Mouse (Mus musculus) urinary bladder, postnatal 25 days (tissue): ENCODE data around the gene Adam10.

Source experiments
- DNase-seq: peaks from one replicate; pipeline ENCODE4 v3.0.0; 2022; ENCODE audit warnings: low spot score

The Adam10 gene

GRCm38 (mm10) chr9:70788705-70789104 lies 109.9 kb downstream of the Adam10 start:
- DNase-seq = no peak

GRCm38 (mm10) chr9:70790621-70791020 lies 111.8 kb downstream of the Adam10 start:
- no peak for DNase-seq

GRCm38 (mm10) chr9:70794643-70795438 lies 116.0 kb downstream of the Adam10 start:
- DNase-seq = no peak

- DNase-seq = no peak
These were observed 116.6 kb downstream of the Adam10 start for GRCm38 (mm10) chr9:70795439-70795757.

- DNase-seq = no peak
These were observed 122.0 kb downstream of the Adam10 start for GRCm38 (mm10) chr9:70800588-70801315.

- no peak for DNase-seq
These were observed 123.0 kb downstream of the Adam10 start for GRCm38 (mm10) chr9:70801761-70802160.

- DNase-seq = no peak
These were observed 124.0 kb downstream of the Adam10 start for GRCm38 (mm10) chr9:70802816-70803215.

- no peak for DNase-seq
These were observed 127.3 kb downstream of the Adam10 start for GRCm38 (mm10) chr9:70806069-70806468.

GRCm38 (mm10) chr9:70807714-70808113 lies 128.9 kb downstream of the Adam10 start:
- DNase-seq = no peak

- no peak for DNase-seq
These were observed 133.8 kb downstream of the Adam10 start for GRCm38 (mm10) chr9:70812551-70812950.

- no peak for DNase-seq
These were observed 138.0 kb downstream of the Adam10 start for GRCm38 (mm10) chr9:70816701-70817305.

- DNase-seq = no peak
These were observed 138.6 kb downstream of the Adam10 start for GRCm38 (mm10) chr9:70817396-70817795.

- DNase-seq = no peak
These were observed 139.9 kb downstream of the Adam10 start for GRCm38 (mm10) chr9:70818739-70819138.

- DNase-seq = no peak
These were observed 145.3 kb downstream of the Adam10 start for GRCm38 (mm10) chr9:70824103-70824502.

GRCm38 (mm10) chr9:70827911-70828310 lies 149.1 kb downstream of the Adam10 start:
- DNase-seq = no peak
